Mouse (Mus musculus) olfactory bulb, adult 2 months (tissue): ENCODE measurements at regions not wholly inside any gene's neighbourhood (a gene's known extent, or its start where the extent isn't known, plus 50 kb on each side); places are given as distances from the start of the nearest gene placed in this dataset.

Experiments
- CTCF ChIP-seq: fragments of 200-500 bp; IDR thresholded peaks from 2 replicates; pipeline ENCODE4 v1.5.1; 2012; ENCODE audit warnings: low read depth, mild to moderate bottlenecking, low read length, moderate library complexity; ENCODE audit not compliant: insufficient read depth
- POLR2A ChIP-seq: fragments of 200-500 bp; IDR thresholded peaks from 2 replicates; pipeline ENCODE4 v1.6.1; 2012; ENCODE audit warnings: mild to moderate bottlenecking, low read depth, low read length, moderate library complexity; ENCODE audit not compliant: insufficient read depth

GRCm38 (mm10) chr1:184644767-184645598 lies 87.4 kb downstream of the Hlx start:
- TF ChIP-seq CTCF, result no peak
- no peak for TF ChIP-seq POLR2A
